Mouse (Mus musculus): ENCODE measurements around the gene Gm20721.

Gm20721 gene

GRCm38 (mm10) chr2:174297086-174297571 is 49.4 kb downstream of the Gm20721 start:
- DNase-seq (ENCODE audit: low read depth, low spot score): peak; percentile 56
- no peaks in the 10 kb centered on the region for H3K36me3 ChIP-seq (ENCODE audit: control insufficient read depth, insufficient read depth, low read length, poor library complexity, severe bottlenecking)

GRCm38 (mm10) chr2:174295900-174296465 is 50.5 kb downstream of the Gm20721 start:
- no peak for DNase-seq (ENCODE audit: low read depth, low spot score)
- no peaks in the 10 kb centered on the region for H3K27me3 ChIP-seq (ENCODE audit: control insufficient read depth, insufficient read depth, low read length, poor library complexity, severe bottlenecking)
- no peaks in the 10 kb centered on the region for H3K36me3 ChIP-seq (ENCODE audit: control insufficient read depth, insufficient read depth, low read length, poor library complexity, severe bottlenecking)

More at GRCm38 (mm10) chr2:174297086-174297571, 49.4 kb downstream of the Gm20721 start:
- H3K27me3 ChIP-seq (ENCODE audit: control insufficient read depth, insufficient read depth, low read length, poor library complexity, severe bottlenecking): no peaks in the 10 kb centered on the region

GRCm38 (mm10) chr2:174295175-174295899 is 51.2 kb downstream of the Gm20721 start:
- no peaks in the 10 kb centered on the region for H3K27me3 ChIP-seq (ENCODE audit: control insufficient read depth, insufficient read depth, low read length, poor library complexity, severe bottlenecking)
- peak; percentile 67 for DNase-seq (ENCODE audit: low read depth, low spot score)
- no peaks in the 10 kb centered on the region for H3K36me3 ChIP-seq (ENCODE audit: control insufficient read depth, insufficient read depth, low read length, poor library complexity, severe bottlenecking)

- Histone ChIP-seq H3K27me3 (ENCODE audit: control insufficient read depth, insufficient read depth, low read length, poor library complexity, severe bottlenecking) (no peaks in the 10 kb centered on the region), H3K36me3 (ENCODE audit: control insufficient read depth, insufficient read depth, low read length, poor library complexity, severe bottlenecking) (no peaks in the 10 kb centered on the region)
- no peak for DNase-seq (ENCODE audit: low read depth, low spot score)
Observed at GRCm38 (mm10) chr2:174294457-174294856, 52.1 kb downstream of the Gm20721 start.

GRCm38 (mm10) chr2:174291662-174292030 is 54.9 kb downstream of the Gm20721 start:
- DNase-seq (ENCODE audit: low read depth, low spot score): no peak
- Histone ChIP-seq H3K36me3 (ENCODE audit: control insufficient read depth, insufficient read depth, low read length, poor library complexity, severe bottlenecking) (no peaks in the 10 kb centered on the region), H3K27me3 (ENCODE audit: control insufficient read depth, insufficient read depth, low read length, poor library complexity, severe bottlenecking) (no peaks in the 10 kb centered on the region)

GRCm38 (mm10) chr2:174291029-174291661 is 55.4 kb downstream of the Gm20721 start:
- Histone ChIP-seq H3K27me3 (ENCODE audit: control insufficient read depth, insufficient read depth, low read length, poor library complexity, severe bottlenecking) (no peaks in the 10 kb centered on the region), H3K36me3 (ENCODE audit: control insufficient read depth, insufficient read depth, low read length, poor library complexity, severe bottlenecking) (no peaks in the 10 kb centered on the region)
- DNase-seq (ENCODE audit: low read depth, low spot score): no peak

GRCm38 (mm10) chr2:174288673-174289430 is 57.7 kb downstream of the Gm20721 start:
- H3K27me3 ChIP-seq (ENCODE audit: control insufficient read depth, insufficient read depth, low read length, poor library complexity, severe bottlenecking): no peaks in the 10 kb centered on the region
- DNase-seq (ENCODE audit: low read depth, low spot score): no peak
- H3K36me3 ChIP-seq (ENCODE audit: control insufficient read depth, insufficient read depth, low read length, poor library complexity, severe bottlenecking): no peaks in the 10 kb centered on the region

GRCm38 (mm10) chr2:174287921-174288320 is 58.6 kb downstream of the Gm20721 start:
- no peaks in the 10 kb centered on the region for H3K36me3 ChIP-seq (ENCODE audit: control insufficient read depth, insufficient read depth, low read length, poor library complexity, severe bottlenecking)
- DNase-seq (ENCODE audit: low read depth, low spot score): no peak
- no peaks in the 10 kb centered on the region for H3K27me3 ChIP-seq (ENCODE audit: control insufficient read depth, insufficient read depth, low read length, poor library complexity, severe bottlenecking)

- H3K36me3 ChIP-seq (ENCODE audit: control insufficient read depth, insufficient read depth, low read length, poor library complexity, severe bottlenecking): no peaks in the 10 kb centered on the region
- no peak for DNase-seq (ENCODE audit: low read depth, low spot score)
- H3K27me3 ChIP-seq (ENCODE audit: control insufficient read depth, insufficient read depth, low read length, poor library complexity, severe bottlenecking): no peaks in the 10 kb centered on the region
Observed at GRCm38 (mm10) chr2:174285921-174286470, 60.5 kb downstream of the Gm20721 start.

- no peaks in the 10 kb centered on the region for H3K27me3 ChIP-seq (ENCODE audit: control insufficient read depth, insufficient read depth, low read length, poor library complexity, severe bottlenecking)
- no peaks in the 10 kb centered on the region for H3K36me3 ChIP-seq (ENCODE audit: control insufficient read depth, insufficient read depth, low read length, poor library complexity, severe bottlenecking)
- no peak for DNase-seq (ENCODE audit: low read depth, low spot score)
Observed at GRCm38 (mm10) chr2:174284807-174285457, 61.6 kb downstream of the Gm20721 start.

- Histone ChIP-seq H3K36me3 (ENCODE audit: control insufficient read depth, insufficient read depth, low read length, poor library complexity, severe bottlenecking) (no peaks in the 10 kb centered on the region), H3K27me3 (ENCODE audit: control insufficient read depth, insufficient read depth, low read length, poor library complexity, severe bottlenecking) (no peaks in the 10 kb centered on the region)
- no peak for DNase-seq (ENCODE audit: low read depth, low spot score)
Observed at GRCm38 (mm10) chr2:174284011-174284410, 62.5 kb downstream of the Gm20721 start, which contains the start of gene Gnas. Gnas (plus strand) TSS chr2:174284320.

- H3K27me3 ChIP-seq (ENCODE audit: control insufficient read depth, insufficient read depth, low read length, poor library complexity, severe bottlenecking): no peaks in the 10 kb centered on the region
- no peak for DNase-seq (ENCODE audit: low read depth, low spot score)
- H3K36me3 ChIP-seq (ENCODE audit: control insufficient read depth, insufficient read depth, low read length, poor library complexity, severe bottlenecking): no peaks in the 10 kb centered on the region
Observed at GRCm38 (mm10) chr2:174283341-174283740, 63.2 kb downstream of the Gm20721 start.

Data from splenic B cell, adult 2 months (primary cell).